Comparison of ENCODE assay signal across 26 mouse cellular contexts in the genomic region with DNA sequence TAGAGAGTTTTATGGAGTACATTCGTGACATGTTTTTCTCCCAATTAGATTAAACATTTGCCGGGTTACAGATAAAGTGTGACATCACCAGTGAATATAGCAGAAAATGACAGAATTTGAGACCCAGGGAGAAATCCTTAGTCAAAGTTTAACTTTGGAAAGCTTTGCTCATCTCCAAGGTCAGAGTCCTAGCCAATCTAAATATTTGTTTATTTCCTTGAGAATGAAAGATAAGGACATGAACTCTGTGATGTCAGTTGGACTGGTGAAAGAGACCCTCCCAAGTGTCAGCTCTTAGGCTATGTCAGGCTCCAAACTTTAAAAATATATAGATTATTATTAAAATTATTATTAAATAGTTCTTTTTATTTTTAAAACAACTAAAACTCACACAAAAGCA. TPM values are rescaled to one million over a fixed set of nuclear protein-coding genes. Genes with fewer than 3 reads are reported as not detected.
DNase-seq lines count a peak whose midpoint lies in the region; ATAC-seq and TF ChIP-seq lines count a peak whose summit lies in the region.
"Had no signal": no experiment of that assay in that cellular context is flagged by ENCODE, and none has a peak within 500 bp of the region (broad histone marks: within the 10 kb centered on the region; RNA-seq: fewer than 3 reads in every experiment).

No protein-coding gene starts in this region.

- no peak overlapping the region for H3K9ac ChIP-seq in forebrain, embryonic 15.5 days (replicated peaks)
- H3K9ac ChIP-seq in forebrain, embryonic 11.5 days (ENCODE audit: low read length) = no peak overlapping the region
- H3K9ac ChIP-seq in liver, adult 2 months (ENCODE audit: low read depth, low read length) = no peak overlapping the region
- H3K9ac ChIP-seq in liver, embryonic 11.5 days (ENCODE audit: low read depth, low read length) = no peak overlapping the region
- no peak overlapping the region for H3K9ac ChIP-seq in liver, postnatal 0 days (replicated peaks)
- H3K9ac ChIP-seq: embryonic facial prominence, embryonic 15.5 days; hindbrain, embryonic 14.5 days; limb, embryonic 12.5 days; liver, embryonic 15.5 days had no signal

- WGBS in forebrain, embryonic 15.5 days = 86% methylated on average over 2 of the region's 2 CpGs
- WGBS in forebrain, embryonic 11.5 days = 93% methylated on average over 2 of the region's 2 CpGs
- 18% methylated on average over 2 of the region's 2 CpGs for WGBS in liver, adult 2 months
- WGBS in liver, embryonic 11.5 days = 65% methylated on average over 2 of the region's 2 CpGs
- 54% methylated on average over 2 of the region's 2 CpGs for WGBS in liver, postnatal 0 days (ENCODE audit: insufficient replicate concordance)

- POLR2A ChIA-PET in Patski (lab: Charles Lee) = no interaction called here

- H3K4me2 ChIP-seq in forebrain, embryonic 15.5 days (replicated peaks) = no peak overlapping the region
- no peak overlapping the region for H3K4me2 ChIP-seq in forebrain, embryonic 11.5 days (ENCODE audit: low read depth, low read length, severe bottlenecking)
- H3K4me2 ChIP-seq in liver, embryonic 11.5 days = no peak overlapping the region
- no peak overlapping the region for H3K4me2 ChIP-seq in liver, postnatal 0 days (ENCODE audit: low read depth, low read length)
- H3K4me2 ChIP-seq: embryonic facial prominence, embryonic 15.5 days; heart, embryonic 11.5 days; hindbrain, embryonic 14.5 days; limb, embryonic 12.5 days; liver, embryonic 15.5 days had no signal

- H3K27ac ChIP-seq in forebrain, embryonic 15.5 days (replicated peaks) = 0 out of 2 replicates have a peak overlapping the region, but pooled peaks have one; percentile 6
- no peak overlapping the region for H3K27ac ChIP-seq in forebrain, embryonic 11.5 days (ENCODE audit: low read depth, low read length)
- H3K27ac ChIP-seq in liver, adult 2 months (replicated peaks; ENCODE audit: insufficient read depth, low read depth, low read length) = no peak overlapping the region
- H3K27ac ChIP-seq in liver, embryonic 11.5 days (ENCODE audit: low read depth, low read length) = no peak overlapping the region
- H3K27ac ChIP-seq in liver, postnatal 0 days (ENCODE audit: low read depth) = no peak overlapping the region
- H3K27ac ChIP-seq: embryonic facial prominence, embryonic 15.5 days; gastrocnemius, adult 2 months; limb, embryonic 12.5 days; liver, embryonic 15.5 days had no signal

- 0 out of 2 replicates have a peak, but pooled peaks have one; percentile 23 for TF ChIP-seq EP300 in liver, postnatal 0 days (IDR thresholded peaks at IDR 0.05; ENCODE audit: low read depth)

- ATAC-seq in forebrain, embryonic 15.5 days (replicated peaks) = no peak
- ATAC-seq in forebrain, embryonic 11.5 days (replicated peaks; ENCODE audit: low FRiP score) = no peak
- no peak for ATAC-seq in liver, embryonic 11.5 days (replicated peaks; ENCODE audit: low FRiP score)
- ATAC-seq in Patski = peak; percentile 32
- ATAC-seq in liver, postnatal 0 days = peak; percentile 83
- ATAC-seq: forebrain, embryonic 14.5 days had no signal

- DNase-seq in forebrain, embryonic 11.5 days (ENCODE audit: low spot score) = no peak
- peak; percentile 92 for DNase-seq in liver, adult 2 months (ENCODE audit: extremely low read depth, low read depth, low spot score)
- no peak for DNase-seq in liver, embryonic 11.5 days (ENCODE audit: low spot score)
- no peak for DNase-seq in Patski (ENCODE audit: low read depth, low spot score)
- DNase-seq in liver, postnatal 0 days = no peak
- DNase-seq in testis, postnatal 10 days (ENCODE audit: low spot score) = no peak
- DNase-seq: adrenal gland, postnatal 10 days; cerebellum, adult 8-10 months; cerebellum, postnatal 25 days; gastrocnemius, adult 2 months; gastrocnemius, postnatal 36 days; heart, adult 18-20 months; kidney, adult 8-10 months; kidney, postnatal 14 days; lung, postnatal 4 days; right cerebral cortex, postnatal 14 days had no signal

- H3K36me3 ChIP-seq in forebrain, embryonic 15.5 days = no peaks in the 10 kb centered on the region
- no peaks in the 10 kb centered on the region for H3K36me3 ChIP-seq in forebrain, embryonic 11.5 days (ENCODE audit: control insufficient read depth, insufficient read depth, low read length)
- H3K36me3 ChIP-seq in liver, adult 2 months (ENCODE audit: control insufficient read depth, insufficient read depth, low read length) = no peaks in the 10 kb centered on the region
- no peaks in the 10 kb centered on the region for H3K36me3 ChIP-seq in liver, embryonic 11.5 days (ENCODE audit: control insufficient read depth, insufficient read depth, low read length)
- no peaks in the 10 kb centered on the region for H3K36me3 ChIP-seq in liver, postnatal 0 days (replicated peaks; ENCODE audit: insufficient read depth, low read length)
- H3K36me3 ChIP-seq: embryonic facial prominence, embryonic 10.5 days; embryonic facial prominence, embryonic 15.5 days; limb, embryonic 12.5 days; liver, embryonic 15.5 days had no signal

- H3K9me3 ChIP-seq in forebrain, embryonic 15.5 days = no peaks in the 10 kb centered on the region
- no peaks in the 10 kb centered on the region for H3K9me3 ChIP-seq in forebrain, embryonic 11.5 days (ENCODE audit: control insufficient read depth, low read length)
- no peaks in the 10 kb centered on the region for H3K9me3 ChIP-seq in liver, embryonic 11.5 days (ENCODE audit: control insufficient read depth, low read length)
- no peaks in the 10 kb centered on the region for H3K9me3 ChIP-seq in liver, postnatal 0 days (ENCODE audit: low read length)
- H3K9me3 ChIP-seq: embryonic facial prominence, embryonic 10.5 days; embryonic facial prominence, embryonic 15.5 days; limb, embryonic 12.5 days; liver, embryonic 15.5 days; megakaryocyte, embryonic 14.5 days had no signal

- no peak overlapping the region for H3K4me3 ChIP-seq in forebrain, embryonic 15.5 days
- no peak overlapping the region for H3K4me3 ChIP-seq in forebrain, embryonic 11.5 days (ENCODE audit: low read depth, low read length)
- no peak overlapping the region for H3K4me3 ChIP-seq in liver, adult 2 months (ENCODE audit: insufficient read depth, low read depth, low read length)
- H3K4me3 ChIP-seq in liver, embryonic 11.5 days (ENCODE audit: low read depth, low read length) = no peak overlapping the region
- H3K4me3 ChIP-seq in liver, postnatal 0 days (ENCODE audit: low read depth, low read length) = no peak overlapping the region
- H3K4me3 ChIP-seq: embryonic facial prominence, embryonic 10.5 days; embryonic facial prominence, embryonic 15.5 days; gastrocnemius, adult 2 months; limb, embryonic 12.5 days; liver, embryonic 15.5 days; megakaryocyte, embryonic 14.5 days had no signal

- no peak for TF ChIP-seq CTCF in liver, adult 2 months (IDR thresholded peaks at IDR 0.05; ENCODE audit: low read depth, low read length)
- no peak for TF ChIP-seq CTCF in Patski (IDR thresholded peaks at IDR 0.05)
- TF ChIP-seq CTCF in liver, postnatal 0 days (IDR thresholded peaks at IDR 0.05; ENCODE audit: low read depth) = no peak

- no peaks in the 10 kb centered on the region for H3K27me3 ChIP-seq in forebrain, embryonic 15.5 days
- H3K27me3 ChIP-seq in forebrain, embryonic 11.5 days (ENCODE audit: control insufficient read depth, insufficient read depth, low read length) = no peaks in the 10 kb centered on the region
- H3K27me3 ChIP-seq in liver, adult 2 months (ENCODE audit: control insufficient read depth, insufficient read depth, low read length) = no peaks in the 10 kb centered on the region
- no peaks in the 10 kb centered on the region for H3K27me3 ChIP-seq in liver, embryonic 11.5 days (replicated peaks; ENCODE audit: control insufficient read depth, insufficient read depth, low read length)
- H3K27me3 ChIP-seq in Patski = no peaks in the 10 kb centered on the region
- no peaks in the 10 kb centered on the region for H3K27me3 ChIP-seq in liver, postnatal 0 days (ENCODE audit: insufficient read depth, low read length)
- H3K27me3 ChIP-seq: CH12.LX; embryonic facial prominence, embryonic 15.5 days; limb, embryonic 12.5 days; liver, embryonic 15.5 days; megakaryocyte, embryonic 14.5 days had no signal

- peaks cover 31% of the 10 kb centered on the region for H3K4me1 ChIP-seq in forebrain, embryonic 15.5 days
- peaks cover 7% of the 10 kb centered on the region; the same call in 1 of the 2 replicates for H3K4me1 ChIP-seq in forebrain, embryonic 11.5 days (replicated peaks; ENCODE audit: control insufficient read depth, insufficient read depth, low read length)
- H3K4me1 ChIP-seq in liver, adult 2 months (ENCODE audit: control insufficient read depth, insufficient read depth, low read length) = peaks cover 12% of the 10 kb centered on the region
- H3K4me1 ChIP-seq in liver, embryonic 11.5 days (replicated peaks; ENCODE audit: control insufficient read depth, insufficient read depth, low read length) = no peaks in the 10 kb centered on the region
- peaks cover 4% of the 10 kb centered on the region; the same call in 1 of the 2 replicates for H3K4me1 ChIP-seq in liver, postnatal 0 days (ENCODE audit: insufficient read depth)
- H3K4me1 ChIP-seq: liver, embryonic 15.5 days; megakaryocyte, embryonic 14.5 days had no signal

- in situ Hi-C loops in Patski (cut with MboI; ENCODE audit: low pct_unique_long_range_greater_than_20kb) = loop anchor here (25.0 kb wide), 1 partner anchor 1315 kb away; no protein-coding TSS in a partner anchor

- no peaks in the 10 kb centered on the region for H3K79me2 ChIP-seq in liver, adult 2 months (ENCODE audit: control insufficient read depth, insufficient read depth, low read length)

- no peak for TF ChIP-seq POLR2A in liver, adult 2 months (IDR thresholded peaks at IDR 0.05; ENCODE audit: extremely low read depth, insufficient read depth, low read length)

- CTCF ChIA-PET in Patski (lab: Charles Lee) = no interaction called here

RNA-seq across cellular contexts. Expression of gene Gm11361, which starts 39.8 kb away (rescaled TPM):
- 2.1 and 2.4 TPM in 2 replicates for polyA plus RNA-seq in forebrain, embryonic 15.5 days (2015; fragmentation: Nextera tagmentation; extraction: Ambion mirVana)
- 2.1 and 3.6 TPM in 2 replicates for polyA plus RNA-seq in forebrain, embryonic 11.5 days (2014; fragmentation: Nextera tagmentation; extraction: Ambion mirVana)
- 3.2 and 4.4 TPM in 2 replicates for total RNA-seq in liver, adult 2 months (2014; rRNA removed)
- polyA plus RNA-seq in liver, adult 2 months (2012; rRNA removed) = 0.18 and 0.68 TPM in 2 replicates
- polyA plus RNA-seq in liver, embryonic 11.5 days (2014; fragmentation: Nextera tagmentation; extraction: Ambion mirVana) = 4.2 and 7.4 TPM in 2 replicates
- 1.7 TPM for polyA plus RNA-seq in Patski (2021)
- polyA plus RNA-seq in liver, postnatal 0 days (2015; fragmentation: Nextera tagmentation; extraction: Ambion mirVana) = 3.8 and 4.5 TPM in 2 replicates

Comparison
In these comparisons a context has a peak if more than half of its experiments do, and no peak if none do; other contexts are left out.
1. ATAC-seq: peak in Patski (single experiment) and liver, postnatal 0 days (single experiment); none in forebrain, embryonic 15.5 days (single experiment), forebrain, embryonic 11.5 days (single experiment) and liver, embryonic 11.5 days (single experiment).